Mouse (Mus musculus) intestine, embryonic 16.5 days (tissue): ENCODE results near the gene Ubxn11. TPM values are rescaled to one million over a fixed set of nuclear protein-coding genes. Genes with fewer than 3 reads are reported as not detected.

Source experiments
- ATAC-seq: fragments of 200-750 bp; cut with Nextera tagmentation; 2 replicates; pipeline ENCODE4 v1.8.0; 2017; ENCODE audit warnings: moderate TSS enrichment, moderate library complexity
- H3K27ac ChIP-seq: fragments of 300-500 bp; sonication (generic); 2 replicates; pipeline ENCODE4 v1.5.1; 2014; ENCODE audit warnings: mild to moderate bottlenecking, low read length
- H3K27me3 ChIP-seq: fragments of 300-500 bp; sonication (generic); replicated peaks from 2 replicates; pipeline ENCODE4 v1.6.1; 2014; ENCODE audit warnings: low read length, control low read depth, mixed read lengths; ENCODE audit not compliant: control insufficient read depth, insufficient read depth
- H3K36me3 ChIP-seq: fragments of 300-500 bp; sonication (generic); 2 replicates; pipeline ENCODE4 v1.6.1; 2014; ENCODE audit warnings: low read length, control low read depth; ENCODE audit not compliant: control insufficient read depth, insufficient read depth
- H3K4me1 ChIP-seq: fragments of 300-500 bp; sonication (generic); 2 replicates; pipeline ENCODE4 v1.6.1; 2014; ENCODE audit warnings: low read length, control low read depth, mixed read lengths; ENCODE audit not compliant: control insufficient read depth, insufficient read depth
- H3K4me2 ChIP-seq: fragments of 300-500 bp; sonication (generic); 2 replicates; pipeline ENCODE4 v1.6.1; 2014; ENCODE audit warnings: low read depth, low read length, control low read depth
- H3K4me3 ChIP-seq: fragments of 300-500 bp; sonication (generic); 2 replicates; pipeline ENCODE4 v1.5.1; 2014; ENCODE audit warnings: mild to moderate bottlenecking, low read length
- H3K9ac ChIP-seq: fragments of 300-500 bp; sonication (generic); 2 replicates; pipeline ENCODE4 v1.6.1; 2014; ENCODE audit warnings: low read depth, low read length
- H3K9me3 ChIP-seq: fragments of 300-500 bp; sonication (generic); 2 replicates; pipeline ENCODE4 v1.6.1; 2016; ENCODE audit warnings: low read length, control low read depth; ENCODE audit not compliant: control insufficient read depth
- WGBS: fragments of 180-500 bp; shearing (Covaris S2); extraction: QIAGEN DNeasy Blood & Tissue Kit; methylation state at CpG from one replicate; pipeline ENCODE4 v1.1.7; 2014; 5-methylcytosine and 5-hydroxymethylcytosine counted together
- polyA plus RNA-seq: library from polyadenylated mRNA; unstranded; fragments of >200 nt; fragmentation: Nextera tagmentation; extraction: Ambion mirVana; gene quantifications from 2 replicates; pipeline ENCODE4 v1.2.1, GENCODE M21; 2015

Ubxn11 gene
- polyA plus RNA-seq, 1 experiment from 2014 or later, result 5.6 TPM

DNA sequence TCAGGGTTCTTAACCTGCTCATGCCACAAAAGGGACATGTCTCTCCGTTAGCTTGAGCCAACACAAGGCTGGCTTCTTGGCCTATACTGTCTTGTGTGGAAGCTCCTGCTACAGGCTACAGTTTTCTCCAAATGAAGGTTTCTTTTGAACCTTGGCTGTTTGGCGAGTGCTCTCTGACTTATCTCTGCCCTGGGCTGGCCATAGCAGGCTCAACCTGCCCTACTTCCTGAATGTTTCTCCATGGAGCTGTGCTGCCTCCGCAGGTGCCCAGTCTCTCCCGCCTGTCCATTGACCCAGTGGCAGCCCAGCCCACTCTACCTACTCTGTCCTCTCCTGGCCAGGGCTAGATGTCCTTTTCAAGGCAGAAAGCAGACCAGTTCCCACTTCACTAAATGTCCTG, 18.5 kb downstream of the Ubxn11 start:
- Histone ChIP-seq H3K9me3 (no peaks in the 10 kb centered on the region), H3K9ac (no peak overlapping the region), H3K36me3 (no peaks in the 10 kb centered on the region; the same call in 1 of the 2 replicates), H3K4me1 (peaks cover 32% of the 10 kb centered on the region), H3K27me3 (no peaks in the 10 kb centered on the region), H3K4me3 (no peak overlapping the region), H3K27ac (0 out of 2 replicates have a peak overlapping the region, but pooled peaks have one; percentile 9), H3K4me2 (no peak overlapping the region)
- 0 out of 2 replicates have a peak, but pooled peaks have one; percentile 18 for ATAC-seq
- WGBS, result 73% methylated on average over 4 of the region's 4 CpGs

DNA sequence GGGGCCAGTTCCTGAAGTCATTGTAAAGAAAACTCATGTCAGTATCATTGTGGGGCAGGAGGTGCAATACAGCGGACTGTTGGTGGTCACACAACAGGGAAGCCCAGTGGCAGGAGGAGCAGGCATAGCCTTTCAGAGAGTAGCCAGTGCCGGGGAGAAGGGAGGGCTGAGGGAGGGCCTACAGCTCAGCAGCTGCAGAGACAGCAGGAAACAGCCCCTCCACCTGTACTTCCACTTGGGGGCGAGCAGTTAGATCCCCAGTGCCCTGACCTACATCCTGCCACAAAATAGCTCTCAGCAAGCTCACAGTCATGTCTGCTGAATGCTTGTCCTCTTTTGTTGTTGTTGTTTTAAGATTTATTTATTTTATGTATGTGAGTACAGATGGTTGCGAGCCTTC, 19.2 kb downstream of the Ubxn11 start:
- H3K9me3 ChIP-seq, result no peaks in the 10 kb centered on the region

DNA sequence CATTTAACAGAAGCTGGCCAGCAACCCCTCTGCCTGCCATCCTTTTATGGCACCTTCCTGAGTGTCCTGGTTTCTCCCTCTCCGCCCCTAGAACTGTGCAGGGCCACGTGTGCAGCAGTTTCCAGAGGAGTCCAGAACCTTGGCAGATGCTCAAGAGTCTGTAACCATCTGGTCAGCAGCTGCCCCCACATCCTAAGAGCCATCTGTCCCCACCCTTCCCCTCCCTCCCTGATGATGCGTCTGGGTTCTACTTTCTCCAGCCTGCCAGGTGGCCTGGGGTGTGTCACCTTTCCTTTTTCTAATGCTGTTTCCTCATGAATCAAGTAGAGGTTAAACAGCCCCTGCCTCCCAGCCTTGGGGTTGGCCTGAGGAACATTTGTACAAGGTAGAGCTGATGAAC, 19.9 kb downstream of the Ubxn11 start:
- no peaks in the 10 kb centered on the region; the same call in 1 of the 2 replicates for H3K36me3 ChIP-seq
- no peak overlapping the region for H3K4me3 ChIP-seq
- peaks cover 41% of the 10 kb centered on the region for H3K4me1 ChIP-seq
- H3K4me2 ChIP-seq, result no peak overlapping the region
- H3K27ac ChIP-seq, result no peak overlapping the region
- H3K9ac ChIP-seq, result no peak overlapping the region
- ATAC-seq, result peak; percentile 4
- 31% methylated on average over 3 of the region's 3 CpGs for WGBS
- H3K9me3 ChIP-seq, result no peaks in the 10 kb centered on the region
- no peaks in the 10 kb centered on the region for H3K27me3 ChIP-seq

More for the DNA sequence above, 19.2 kb downstream of the Ubxn11 start:
- H3K27ac ChIP-seq, result 0 out of 2 replicates have a peak overlapping the region, but pooled peaks have one; percentile 9
- no peaks in the 10 kb centered on the region for H3K27me3 ChIP-seq
- WGBS, result 54% methylated on average over 4 of the region's 4 CpGs
- H3K4me3 ChIP-seq, result no peak overlapping the region
- no peaks in the 10 kb centered on the region; the same call in 1 of the 2 replicates for H3K36me3 ChIP-seq
- H3K9ac ChIP-seq, result no peak overlapping the region
- H3K4me2 ChIP-seq, result no peak overlapping the region
- H3K4me1 ChIP-seq, result peaks cover 33% of the 10 kb centered on the region
- ATAC-seq, result no peak

DNA sequence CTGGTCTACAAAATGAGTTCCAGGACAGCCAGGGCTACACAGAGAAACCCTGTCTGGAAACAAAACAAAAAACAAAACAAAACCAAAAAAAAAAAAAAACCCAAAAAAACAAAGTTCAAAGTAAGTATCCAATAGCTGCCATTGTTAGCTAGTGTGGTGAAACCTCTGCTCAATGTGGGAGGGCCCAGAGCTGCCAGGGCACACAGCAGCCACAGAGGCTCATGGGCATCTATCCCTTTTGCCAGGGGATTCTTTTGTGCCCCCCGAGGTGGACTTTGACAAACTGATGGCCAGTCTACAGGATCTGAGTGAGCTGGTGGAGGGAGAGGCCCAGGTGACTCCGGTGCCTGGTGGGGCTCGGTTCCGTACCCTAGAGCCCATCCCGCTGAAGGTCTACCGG, 20.8 kb downstream of the Ubxn11 start:
- peaks cover 47% of the 10 kb centered on the region for H3K4me1 ChIP-seq
- ATAC-seq, result no peak
- 92% methylated on average over 6 of the region's 6 CpGs for WGBS
- no peak overlapping the region for H3K9ac ChIP-seq
- no peak overlapping the region for H3K27ac ChIP-seq
- H3K4me2 ChIP-seq, result no peak overlapping the region
- no peak overlapping the region for H3K4me3 ChIP-seq
- no peaks in the 10 kb centered on the region for H3K27me3 ChIP-seq
- H3K36me3 ChIP-seq, result no peaks in the 10 kb centered on the region; the same call in 1 of the 2 replicates
- H3K9me3 ChIP-seq, result no peaks in the 10 kb centered on the region

DNA sequence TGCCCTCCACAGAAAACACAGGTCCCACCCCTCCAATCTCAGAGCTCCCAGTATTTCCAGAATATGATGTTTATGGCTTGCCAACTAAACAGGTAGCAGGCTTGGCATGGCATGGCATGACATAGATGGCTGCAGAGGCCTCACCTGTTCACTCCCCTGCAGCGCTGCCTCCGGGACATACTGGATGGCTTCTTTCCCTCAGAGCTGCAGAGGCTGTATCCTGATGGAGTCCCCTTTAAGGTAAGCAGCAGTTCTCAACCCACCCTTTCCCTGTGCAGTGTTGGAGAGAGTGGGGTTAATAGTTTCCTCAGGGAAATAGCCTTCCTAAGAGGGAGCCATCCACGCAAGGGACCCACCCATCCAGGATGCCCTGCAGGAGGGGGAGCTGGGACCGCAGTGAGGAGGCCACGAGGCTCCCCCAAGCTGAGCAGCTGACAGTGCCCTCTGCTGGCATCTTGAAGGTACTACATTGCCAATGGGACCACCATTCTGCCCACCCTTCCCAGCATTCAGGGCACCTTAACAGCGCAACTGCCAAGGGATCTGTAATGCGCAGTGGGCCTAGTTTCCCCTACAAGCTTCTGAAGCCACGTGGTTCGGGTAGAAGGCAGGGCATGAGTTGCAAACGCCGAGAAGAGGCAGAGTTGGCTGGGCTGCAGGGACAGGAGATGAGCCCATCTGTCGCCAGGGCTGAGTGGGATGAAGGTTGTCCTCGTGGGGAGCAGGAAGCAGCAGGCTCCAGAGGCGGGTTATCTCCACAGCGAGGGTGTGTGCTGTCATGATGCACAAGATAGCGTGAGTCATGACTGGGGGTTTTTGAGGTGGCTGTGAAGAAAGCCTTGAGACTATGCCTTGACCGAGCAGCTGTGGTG, 21.5 kb downstream of the Ubxn11 start:
- Histone ChIP-seq H3K27ac (no peak overlapping the region), H3K4me2 (0 out of 2 replicates have a peak overlapping the region, but pooled peaks have one; percentile 7), H3K36me3 (no peaks in the 10 kb centered on the region; the same call in 1 of the 2 replicates), H3K27me3 (no peaks in the 10 kb centered on the region), H3K9ac (no peak overlapping the region), H3K4me3 (no peak overlapping the region), H3K9me3 (no peaks in the 10 kb centered on the region), H3K4me1 (peaks cover 46% of the 10 kb centered on the region)
- WGBS, result 22% methylated on average over 17 of the region's 17 CpGs
- ATAC-seq, result no peak

DNA sequence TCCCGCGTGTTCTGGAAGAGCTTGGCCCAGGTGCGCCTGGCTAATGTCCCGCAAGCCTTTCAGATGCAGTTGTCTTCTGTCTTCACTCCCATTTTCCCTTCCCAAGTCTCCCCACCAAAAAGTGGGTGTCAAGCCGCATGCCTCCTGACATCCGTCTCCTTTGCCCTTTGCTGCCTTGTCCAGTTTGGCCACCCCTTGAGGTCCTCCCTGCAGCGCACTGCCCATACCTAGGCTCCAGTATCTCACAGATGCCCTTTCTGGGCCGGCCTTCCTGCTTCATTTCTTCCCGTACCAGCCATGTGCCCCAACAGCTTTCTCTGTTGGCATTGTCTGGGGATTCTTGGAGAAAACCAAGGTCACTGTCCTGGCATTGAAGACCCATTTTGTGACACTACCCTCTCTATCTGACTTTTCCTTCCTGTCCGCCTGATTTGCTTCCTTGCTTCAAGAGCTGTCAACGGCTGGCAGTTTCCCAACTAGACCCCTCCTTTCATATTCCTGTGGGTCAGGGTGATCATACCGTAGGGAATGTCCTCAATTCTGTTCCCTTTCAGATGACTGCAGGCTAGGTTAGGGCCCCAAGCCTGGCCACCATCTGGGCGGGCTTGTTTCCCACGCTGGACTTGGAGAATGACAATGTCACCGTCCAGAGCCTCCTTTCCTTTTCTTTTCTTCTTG, 23.2 kb downstream of the Ubxn11 start:
- H3K9me3 ChIP-seq, result no peaks in the 10 kb centered on the region
- H3K36me3 ChIP-seq, result no peaks in the 10 kb centered on the region; the same call in 1 of the 2 replicates
- no peak for ATAC-seq
- H3K4me2 ChIP-seq, result no peak overlapping the region
- 87% methylated on average over 15 of the region's 15 CpGs for WGBS
- no peaks in the 10 kb centered on the region for H3K27me3 ChIP-seq
- peaks cover 55% of the 10 kb centered on the region for H3K4me1 ChIP-seq
- H3K27ac ChIP-seq, result no peak overlapping the region
- no peak overlapping the region for H3K4me3 ChIP-seq
- H3K9ac ChIP-seq, result no peak overlapping the region

DNA sequence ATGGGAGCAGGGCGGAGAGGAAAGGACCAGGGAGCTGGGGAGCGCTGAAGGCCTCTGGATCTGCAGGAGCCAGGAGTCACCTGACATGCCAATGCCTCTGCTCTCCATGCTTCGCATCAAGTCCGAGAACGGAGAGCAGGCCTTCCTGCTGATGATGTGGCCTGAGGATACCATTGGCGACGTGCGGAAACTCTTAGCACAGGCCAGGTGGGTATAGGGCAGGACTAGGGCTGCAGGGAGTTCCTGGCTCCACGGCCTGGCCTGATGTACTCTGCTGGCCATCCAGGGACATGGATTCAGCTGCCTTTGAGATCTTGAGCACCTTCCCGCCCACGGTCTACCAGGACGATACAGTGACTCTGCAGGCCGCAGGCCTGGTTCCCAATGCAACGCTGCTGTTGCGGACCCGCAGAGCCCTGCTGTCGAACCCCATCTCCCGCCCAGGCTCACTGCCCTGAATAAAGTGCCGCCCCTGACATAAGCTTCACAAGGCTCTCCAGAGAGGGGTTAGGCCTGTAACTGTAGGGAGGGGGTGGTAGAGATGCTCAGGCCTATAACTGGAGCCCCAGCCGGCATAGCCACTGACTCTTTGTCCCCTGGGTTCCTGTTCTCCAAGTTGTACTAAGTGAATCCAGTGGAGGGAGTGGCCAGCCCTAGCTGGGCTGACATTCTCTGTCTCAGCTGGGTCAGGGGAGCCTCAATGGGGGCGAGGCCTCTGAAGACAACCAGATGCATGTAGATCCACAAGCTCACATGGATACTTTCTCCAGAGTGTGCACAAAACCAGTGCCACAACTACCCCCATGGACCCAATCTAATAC, 24.1 kb downstream of the Ubxn11 start:
- peak overlapping the region; percentile 35; the same call in 1 of the 2 replicates for H3K9ac ChIP-seq
- 85% methylated on average over 21 of the region's 21 CpGs for WGBS
- no peaks in the 10 kb centered on the region; the same call in 1 of the 2 replicates for H3K36me3 ChIP-seq
- peaks cover 59% of the 10 kb centered on the region for H3K4me1 ChIP-seq
- no peak for ATAC-seq
- no peak overlapping the region for H3K27ac ChIP-seq
- no peaks in the 10 kb centered on the region for H3K9me3 ChIP-seq
- H3K4me2 ChIP-seq, result 0 out of 2 replicates have a peak overlapping the region, but pooled peaks have one; percentile 90
- no peak overlapping the region for H3K4me3 ChIP-seq
- no peaks in the 10 kb centered on the region for H3K27me3 ChIP-seq

DNA sequence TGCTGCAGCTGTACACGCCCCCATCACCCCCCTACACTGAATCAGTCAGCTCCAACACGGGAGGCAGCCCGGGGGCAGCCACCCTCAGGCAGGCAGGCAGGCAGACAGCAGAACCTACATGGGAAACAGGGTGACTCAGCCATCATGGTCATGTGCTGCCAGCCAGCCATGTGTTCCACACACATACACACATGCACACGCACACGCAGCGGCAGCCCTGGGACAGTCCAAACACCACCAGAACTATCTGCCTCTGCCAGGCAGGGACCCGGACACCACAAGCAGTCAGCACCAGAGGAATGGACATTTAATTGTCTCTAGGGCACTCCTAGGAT, 24.7 kb downstream of the Ubxn11 start:
- Histone ChIP-seq H3K4me2 (peak overlapping the region; percentile 90; the same call in 1 of the 2 replicates), H3K9me3 (no peaks in the 10 kb centered on the region), H3K9ac (peak overlapping the region; percentile 35), H3K36me3 (no peaks in the 10 kb centered on the region; the same call in 1 of the 2 replicates), H3K4me3 (peak overlapping the region; percentile 87; the same call in 1 of the 2 replicates), H3K4me1 (peaks cover 57% of the 10 kb centered on the region), H3K27me3 (no peaks in the 10 kb centered on the region), H3K27ac (no peak overlapping the region)
- no peak for ATAC-seq
- WGBS, result 82% methylated on average over 7 of the region's 7 CpGs
